Mouse (Mus musculus): ENCODE data around the gene Gm9945. TPM values are rescaled to one million over a fixed set of nuclear protein-coding genes. Genes with fewer than 3 reads are reported as not detected.

Gene Gm9945
- not detected in 2 replicates for polyA plus RNA-seq (2012; rRNA removed)

- DNase-seq (ENCODE audit: low read depth, low spot score): peak; percentile 40
Observed at GRCm38 (mm10) chr11:53479783-53480301, at the start of gene Gm9945, which contains the start of gene Sowaha. TSS of gene Gm9945 (plus strand) at chr11:53480166. TSS of gene Sowaha (minus strand) at chr11:53480274.

GRCm38 (mm10) chr11:53430300-53430669 is 49.7 kb upstream of the Gm9945 start:
- WGBS: under 1% methylated on average over 34 of the region's 34 CpGs
- DNase-seq (ENCODE audit: low read depth, low spot score): no peak

More at GRCm38 (mm10) chr11:53479783-53480301, at the start of gene Gm9945, which contains the start of gene Sowaha:
- WGBS: 3% methylated on average over 40 of the region's 40 CpGs

DNA sequence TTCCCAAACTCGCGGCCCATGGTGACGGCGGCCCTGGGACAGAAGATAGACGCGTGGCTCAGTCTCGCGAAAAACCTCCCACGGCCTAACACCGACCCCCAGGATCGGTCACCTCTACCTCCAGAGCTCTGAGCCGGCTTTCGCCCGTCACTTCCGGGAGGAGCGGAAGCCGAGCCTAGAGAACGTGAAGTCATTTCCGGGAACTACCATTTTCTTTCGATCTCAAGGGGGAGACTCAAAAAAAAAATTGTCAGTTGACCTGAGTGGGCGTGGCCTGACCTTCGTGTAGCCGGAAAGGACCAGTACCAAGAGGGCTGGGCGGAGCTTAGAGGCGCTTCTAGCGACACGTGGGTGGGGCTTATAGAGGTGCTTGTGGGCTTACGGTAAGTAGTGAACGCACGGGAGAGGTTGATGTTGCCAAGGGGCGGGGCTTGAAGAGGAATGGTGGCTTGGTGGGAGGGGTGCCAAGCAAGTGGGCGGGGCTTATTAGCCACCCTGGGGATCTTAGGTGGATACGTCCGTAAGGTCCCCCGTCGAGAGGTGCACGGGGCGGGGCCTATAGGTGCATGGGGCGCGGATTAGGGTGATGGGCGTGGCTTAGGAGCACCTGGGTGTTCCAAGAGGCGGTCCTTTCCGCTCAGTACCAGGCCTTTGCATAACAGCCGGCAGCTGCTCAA is 49.2 kb upstream of the Gm9945 start, which contains the start of the genes Uqcrq and Gdf9:
Uqcrq (minus strand) TSS at position 162 of the 677 bp plus-strand sequence.
Gdf9 (plus strand) TSS at position 354 of the 677 bp plus-strand sequence.
- under 1% methylated on average over 44 of the region's 44 CpGs for WGBS

GRCm38 (mm10) chr11:53431347-53432056 is 48.5 kb upstream of the Gm9945 start:
- 5% methylated on average over 9 of the region's 9 CpGs for WGBS
- no peak for DNase-seq (ENCODE audit: low read depth, low spot score)

More for the DNA sequence above, 49.2 kb upstream of the Gm9945 start, which contains the start of the genes Uqcrq and Gdf9:
- peak; percentile 99 for DNase-seq (ENCODE audit: low read depth, low spot score)

- WGBS: 59% methylated on average over 6 of the region's 6 CpGs
- DNase-seq (ENCODE audit: low read depth, low spot score): no peak
Observed at GRCm38 (mm10) chr11:53433057-53433456, 46.9 kb upstream of the Gm9945 start.

GRCm38 (mm10) chr11:53435504-53435903 is 44.5 kb upstream of the Gm9945 start:
- no peak for DNase-seq (ENCODE audit: low read depth, low spot score)
- 77% methylated on average over 8 of the region's 8 CpGs for WGBS

DNA sequence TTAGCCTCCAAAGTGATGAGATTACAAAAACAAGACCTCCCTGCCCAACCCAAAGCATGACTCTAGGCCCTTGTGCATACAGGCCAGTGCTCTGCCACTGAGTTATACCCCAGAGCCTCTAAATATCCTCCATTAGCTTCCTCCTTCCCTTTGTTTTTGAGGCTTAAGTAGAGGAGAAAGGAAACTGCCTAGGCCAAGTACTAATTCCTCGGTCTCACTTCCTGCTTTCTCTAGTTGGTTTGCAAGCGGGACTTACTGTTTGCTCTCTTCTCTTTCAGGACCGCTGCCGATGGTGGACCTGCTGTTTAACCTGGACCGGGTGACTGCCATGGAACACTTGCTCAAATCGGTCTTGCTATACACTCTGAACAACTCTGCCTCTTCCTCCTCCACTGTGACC is 43.6 kb upstream of the Gm9945 start:
- WGBS: 85% methylated on average over 6 of the region's 6 CpGs
- no peak for DNase-seq (ENCODE audit: low read depth, low spot score)

- DNase-seq (ENCODE audit: low read depth, low spot score): no peak
- 46% methylated on average over 12 of the region's 12 CpGs for WGBS
Observed at GRCm38 (mm10) chr11:53441921-53442320, 38.0 kb upstream of the Gm9945 start.

GRCm38 (mm10) chr11:53443861-53444260 is 36.1 kb upstream of the Gm9945 start:
- WGBS: 16% methylated on average over 6 of the region's 6 CpGs
- no peak for DNase-seq (ENCODE audit: low read depth, low spot score)

- WGBS: 84% methylated on average over 13 of the region's 13 CpGs
Observed at GRCm38 (mm10) chr11:53445562-53445961, 34.4 kb upstream of the Gm9945 start.

DNA sequence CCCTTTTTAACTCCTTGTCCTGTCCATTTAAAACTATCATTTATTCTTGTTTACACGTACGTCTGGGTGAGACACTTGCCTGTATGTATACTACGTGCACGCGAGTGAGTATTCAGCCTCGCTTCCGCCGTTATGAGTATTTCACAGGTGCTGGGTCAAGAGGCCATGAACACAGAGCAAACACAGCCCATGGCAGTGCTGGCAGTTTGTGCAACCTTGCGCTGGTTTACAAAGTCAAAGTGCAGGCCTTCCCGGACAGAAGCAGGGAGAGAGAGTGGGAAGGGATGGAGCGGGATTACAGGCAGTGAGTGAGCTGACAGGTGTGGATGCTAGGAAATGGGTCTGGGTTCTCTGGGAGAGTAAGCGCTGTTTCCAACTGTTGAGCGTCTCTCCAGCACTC is 33.8 kb upstream of the Gm9945 start:
- 81% methylated on average over 13 of the region's 13 CpGs for WGBS
- DNase-seq (ENCODE audit: low read depth, low spot score): no peak

More at GRCm38 (mm10) chr11:53445562-53445961, 34.4 kb upstream of the Gm9945 start:
- DNase-seq (ENCODE audit: low read depth, low spot score): no peak

DNA sequence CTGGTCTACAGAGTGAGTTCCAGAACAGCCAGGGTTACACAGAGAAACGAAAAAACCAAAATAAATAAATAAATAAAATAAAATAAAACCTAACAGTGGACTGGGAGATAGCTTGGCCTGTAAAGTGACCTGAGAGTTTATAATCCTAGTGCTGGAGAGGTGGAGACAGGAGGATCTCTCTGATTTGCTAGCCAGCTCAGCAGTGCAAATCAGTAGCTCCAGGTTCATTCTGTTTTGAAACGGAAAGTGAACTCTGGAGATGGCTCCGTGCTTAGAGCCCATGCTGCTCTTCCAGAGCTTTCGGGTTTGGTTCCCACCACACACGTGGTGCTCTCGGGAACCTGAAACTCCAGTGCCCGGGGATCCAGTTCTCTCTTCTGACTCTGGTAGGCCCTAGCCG is 32.0 kb upstream of the Gm9945 start:
- 86% methylated on average over 8 of the region's 8 CpGs for WGBS
- no peak for DNase-seq (ENCODE audit: low read depth, low spot score)

GRCm38 (mm10) chr11:53448529-53448928 is 31.4 kb upstream of the Gm9945 start:
- 59% methylated on average over 1 of the region's 1 CpGs for WGBS
- no peak for DNase-seq (ENCODE audit: low read depth, low spot score)

DNA sequence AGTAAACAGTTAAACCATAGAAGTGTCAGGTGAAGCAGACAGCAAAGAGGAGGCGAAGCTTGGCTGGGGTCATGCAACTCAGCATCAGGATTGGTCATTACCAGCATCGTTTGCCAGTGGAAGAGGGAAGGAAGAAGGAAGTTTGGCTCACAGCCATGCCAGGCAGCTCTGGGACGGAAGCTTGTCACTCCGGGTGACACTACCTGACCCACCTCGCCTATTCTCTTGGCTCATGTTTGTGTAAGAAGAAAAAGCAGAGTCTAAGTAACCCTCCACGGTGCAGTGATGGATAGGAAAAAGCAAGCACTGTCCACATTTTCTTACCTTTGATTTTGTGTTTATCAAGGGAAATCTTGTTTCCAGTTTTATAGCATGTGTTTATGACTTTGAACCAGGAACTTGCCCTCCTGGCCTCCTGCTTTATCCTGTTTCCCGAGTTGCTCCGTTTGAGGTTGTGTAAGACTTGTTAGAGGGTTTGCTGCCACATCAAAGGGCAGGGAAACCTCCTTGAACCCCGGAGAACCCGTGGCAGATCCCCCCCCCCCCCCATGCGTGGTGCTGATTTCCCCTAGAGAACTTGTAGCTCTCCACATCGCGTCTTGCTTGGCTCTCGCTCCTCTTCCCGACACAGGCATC is 29.8 kb upstream of the Gm9945 start:
- peak; percentile 67 for DNase-seq (ENCODE audit: low read depth, low spot score)
- WGBS: 11% methylated on average over 15 of the region's 15 CpGs

DNA sequence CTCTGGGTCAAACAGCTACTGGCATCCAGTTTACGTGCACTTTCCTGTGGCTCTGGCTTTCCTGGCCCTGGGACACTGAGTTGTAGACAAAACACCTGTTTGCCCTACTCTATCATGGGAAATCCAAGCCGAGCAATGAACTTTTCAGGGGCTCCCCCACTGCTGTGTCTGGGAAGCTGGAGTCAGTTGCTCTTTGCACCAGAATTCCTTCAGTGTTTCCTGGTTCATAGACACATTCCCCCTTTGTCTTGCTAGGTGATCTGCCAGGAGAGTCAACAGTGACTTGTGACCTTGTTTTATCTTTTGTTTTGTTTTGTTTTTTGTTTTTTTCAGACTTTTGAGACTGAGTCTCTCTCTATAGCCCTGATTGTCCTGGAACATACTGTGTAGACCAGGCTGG is 28.6 kb upstream of the Gm9945 start:
- DNase-seq (ENCODE audit: low read depth, low spot score): no peak
- 26% methylated on average over 2 of the region's 2 CpGs for WGBS

- 97% methylated on average over 9 of the region's 9 CpGs for WGBS
- no peak for DNase-seq (ENCODE audit: low read depth, low spot score)
Observed at GRCm38 (mm10) chr11:53452396-53452795, 27.6 kb upstream of the Gm9945 start.

DNA sequence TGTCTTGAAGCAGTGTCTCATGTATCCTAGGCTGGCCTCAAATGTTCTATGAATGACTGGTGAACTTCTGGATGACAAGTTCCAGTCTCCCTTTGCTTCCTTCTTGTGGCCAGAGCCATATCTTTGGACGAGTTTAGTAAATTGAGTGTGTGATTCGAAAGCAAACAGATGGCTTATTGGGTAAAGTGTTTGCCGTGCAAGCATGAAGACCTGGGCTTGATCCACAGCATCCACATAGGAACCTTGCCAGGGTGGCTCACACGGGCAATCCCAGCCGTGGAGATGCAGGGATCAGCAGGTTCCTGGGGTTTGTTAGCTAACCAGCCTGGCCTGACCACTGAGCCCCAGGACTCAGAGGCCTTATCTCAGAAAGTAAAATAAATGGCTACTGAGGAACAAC is 26.9 kb upstream of the Gm9945 start:
- WGBS: 73% methylated on average over 5 of the region's 5 CpGs
- no peak for DNase-seq (ENCODE audit: low read depth, low spot score)

DNA sequence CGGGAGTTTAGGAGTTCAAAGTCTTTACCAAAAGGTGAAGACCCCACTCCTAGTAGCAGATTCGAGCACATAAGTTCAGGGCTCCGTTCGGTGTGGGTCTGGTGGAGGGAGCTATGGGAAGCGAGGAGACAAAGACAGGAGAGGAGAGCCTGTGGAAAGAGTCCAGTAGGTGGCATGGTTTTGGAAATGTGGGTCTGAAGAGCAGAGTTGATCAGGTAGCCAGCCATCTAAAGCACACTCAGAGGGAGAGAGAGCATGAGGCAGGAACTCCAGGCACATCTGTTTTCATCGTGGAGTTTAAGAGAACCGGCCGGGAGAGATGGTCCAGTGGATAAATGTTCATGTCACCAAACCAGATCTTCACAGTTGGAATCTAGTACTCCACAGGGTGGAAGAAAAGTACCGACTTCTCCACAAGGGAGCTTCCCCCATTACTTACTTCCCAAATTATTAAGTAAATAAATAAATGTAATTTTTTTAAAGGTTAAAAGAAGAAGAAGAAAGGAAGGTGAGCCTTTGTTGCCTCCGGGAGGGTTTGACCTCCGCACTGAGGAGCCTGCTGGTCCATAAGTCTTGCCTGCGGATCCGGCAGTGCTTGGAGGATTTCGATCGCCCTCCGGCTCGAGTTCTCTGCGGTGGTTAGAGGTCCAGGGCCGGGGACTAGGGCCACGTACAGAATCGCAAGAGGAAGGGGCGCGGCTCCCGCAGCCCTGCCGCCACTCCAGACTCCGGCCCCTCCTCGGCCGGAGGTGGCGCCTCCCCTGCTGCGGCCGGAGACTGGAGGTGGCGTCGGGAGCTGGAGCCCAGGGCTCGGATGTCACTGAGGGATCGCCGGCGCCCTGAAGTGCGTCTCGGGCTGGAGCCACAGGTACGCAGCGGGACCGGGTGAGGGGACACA is 23.2 kb upstream of the Gm9945 start, which contains the start of the genes Gm10447 and Shroom1:
Gm10447 (minus strand) TSS at position 637 of the 898 bp plus-strand sequence.
Shroom1 (plus strand) TSS at position 732 of the 898 bp plus-strand sequence.
- peak; percentile 32 for DNase-seq (ENCODE audit: low read depth, low spot score)
- 2% methylated on average over 42 of the region's 42 CpGs for WGBS
